ENCODE assay signal across 8 mouse cellular contexts in the genomic region with DNA sequence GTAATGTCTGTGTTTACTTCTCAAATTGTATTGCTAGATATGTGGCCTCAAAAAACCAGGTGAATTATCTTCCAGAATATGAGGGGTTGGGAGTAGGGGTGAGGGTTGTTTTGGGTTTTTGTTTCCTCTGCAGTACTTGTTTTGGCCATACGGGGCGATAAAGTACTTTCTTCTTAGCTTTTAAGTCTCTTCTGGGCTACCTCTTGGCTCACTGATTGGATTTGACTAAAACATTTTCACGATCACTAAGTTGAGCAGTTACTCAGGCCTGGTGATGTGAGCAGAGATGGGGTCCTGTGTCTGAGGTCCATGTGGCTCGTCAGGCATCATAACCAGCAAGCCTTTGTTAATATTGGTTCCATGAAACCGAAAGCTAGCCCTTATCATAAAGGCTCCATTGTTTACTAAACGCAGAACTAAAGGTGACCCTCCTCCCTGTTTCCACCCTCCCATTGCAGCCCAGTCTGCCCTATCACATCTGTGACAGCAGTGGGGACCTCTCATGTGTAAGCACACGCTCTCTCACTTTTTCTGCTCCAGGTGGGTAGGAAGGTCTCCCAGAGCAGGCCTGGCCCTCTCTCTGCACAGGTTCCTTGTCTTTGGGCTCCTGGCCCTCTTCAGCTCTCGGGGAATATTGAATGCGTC. TPM values are rescaled to one million over a fixed set of nuclear protein-coding genes. Genes with fewer than 3 reads are reported as not detected.
A peak's percentile ranks its signal among the peaks of the same experiment; 100 is the strongest.
DNase-seq lines count a peak whose midpoint lies in the region; ATAC-seq and TF ChIP-seq lines count a peak whose summit lies in the region.
"Had no signal": no experiment of that assay in that cellular context is flagged by ENCODE, and none has a peak within 500 bp of the region (broad histone marks: within the 10 kb centered on the region; RNA-seq: fewer than 3 reads in every experiment).

No protein-coding gene starts in this region.

- TF ChIP-seq CTCF in intestine, postnatal 0 days (IDR thresholded peaks at IDR 0.05; ENCODE audit: low read depth): peak; percentile 69

- no peaks in the 10 kb centered on the region for H3K9me3 ChIP-seq in midbrain, embryonic 14.5 days (ENCODE audit: control insufficient read depth, low read length)
- no peaks in the 10 kb centered on the region for H3K9me3 ChIP-seq in midbrain, embryonic 13.5 days
- no peaks in the 10 kb centered on the region for H3K9me3 ChIP-seq in intestine, postnatal 0 days (ENCODE audit: control insufficient read depth)
- H3K9me3 ChIP-seq: stomach, embryonic 15.5 days had no signal

- DNase-seq in midbrain, embryonic 14.5 days: peak; percentile 35
- DNase-seq in c-Kit-positive CD71-positive TER-119-negative erythroid progenitor cells, embryonic 14.5 days (ENCODE audit: low read depth): peak; percentile 49
- peak; percentile 61 for DNase-seq in retina, postnatal 1 day
- DNase-seq in right cerebral cortex, postnatal 36 days (ENCODE audit: low spot score in 2 of 2): no peak
- no peak for DNase-seq in gastrocnemius, postnatal 25 days

- no peak overlapping the region for H3K4me2 ChIP-seq in midbrain, embryonic 14.5 days (ENCODE audit: low read length)
- no peak overlapping the region for H3K4me2 ChIP-seq in midbrain, embryonic 13.5 days (replicated peaks)
- 0 out of 2 replicates have a peak overlapping the region, but pooled peaks have one; percentile 10 for H3K4me2 ChIP-seq in intestine, postnatal 0 days (replicated peaks; ENCODE audit: low read depth)
- H3K4me2 ChIP-seq: stomach, embryonic 15.5 days had no signal

- H3K4me3 ChIP-seq in midbrain, embryonic 14.5 days (replicated peaks; ENCODE audit: low read depth, low read length): no peak overlapping the region
- no peak overlapping the region for H3K4me3 ChIP-seq in midbrain, embryonic 13.5 days (replicated peaks)
- no peak overlapping the region for H3K4me3 ChIP-seq in intestine, postnatal 0 days (ENCODE audit: low read depth, low read length)
- H3K4me3 ChIP-seq: stomach, embryonic 15.5 days had no signal

- WGBS in midbrain, embryonic 14.5 days: 66% methylated on average over 9 of the region's 9 CpGs
- WGBS in midbrain, embryonic 13.5 days: 67% methylated on average over 9 of the region's 9 CpGs
- 51% methylated on average over 9 of the region's 9 CpGs for WGBS in intestine, postnatal 0 days

- no peaks in the 10 kb centered on the region for H3K27me3 ChIP-seq in midbrain, embryonic 14.5 days (ENCODE audit: control insufficient read depth, insufficient read depth, low read length)
- H3K27me3 ChIP-seq in midbrain, embryonic 13.5 days: no peaks in the 10 kb centered on the region
- no peaks in the 10 kb centered on the region for H3K27me3 ChIP-seq in intestine, postnatal 0 days (replicated peaks; ENCODE audit: control insufficient read depth, insufficient read depth, low read length)
- H3K27me3 ChIP-seq: stomach, embryonic 15.5 days had no signal

- H3K9ac ChIP-seq in midbrain, embryonic 14.5 days (replicated peaks; ENCODE audit: low read length): no peak overlapping the region
- H3K9ac ChIP-seq in midbrain, embryonic 13.5 days (replicated peaks): no peak overlapping the region
- H3K9ac ChIP-seq in intestine, postnatal 0 days (ENCODE audit: low read depth, low read length): no peak overlapping the region
- H3K9ac ChIP-seq: stomach, embryonic 15.5 days had no signal

- H3K4me1 ChIP-seq in midbrain, embryonic 14.5 days (ENCODE audit: control insufficient read depth, insufficient read depth, low read length): no peaks in the 10 kb centered on the region
- H3K4me1 ChIP-seq in midbrain, embryonic 13.5 days (replicated peaks): no peaks in the 10 kb centered on the region
- no peaks in the 10 kb centered on the region for H3K4me1 ChIP-seq in intestine, postnatal 0 days (replicated peaks; ENCODE audit: control insufficient read depth, insufficient read depth, low read length)

- no peak overlapping the region for H3K27ac ChIP-seq in midbrain, embryonic 14.5 days (replicated peaks; ENCODE audit: low read depth, low read length)
- H3K27ac ChIP-seq in midbrain, embryonic 13.5 days: no peak overlapping the region
- no peak overlapping the region; the same call in 1 of the 2 replicates for H3K27ac ChIP-seq in intestine, postnatal 0 days (ENCODE audit: low read depth, low read length)
- H3K27ac ChIP-seq: stomach, embryonic 15.5 days had no signal

- ATAC-seq in midbrain, embryonic 14.5 days (ENCODE audit: low FRiP score, low TSS enrichment): no peak
- ATAC-seq in midbrain, embryonic 13.5 days: no peak
- peak; percentile 28; the same call in 1 of the 2 replicates for ATAC-seq in intestine, postnatal 0 days

- H3K36me3 ChIP-seq in midbrain, embryonic 14.5 days (ENCODE audit: control insufficient read depth, insufficient read depth, low read length): peaks cover 17% of the 10 kb centered on the region
- H3K36me3 ChIP-seq in midbrain, embryonic 13.5 days: peaks cover 25% of the 10 kb centered on the region
- no peaks in the 10 kb centered on the region; the same call in 1 of the 2 replicates for H3K36me3 ChIP-seq in intestine, postnatal 0 days (ENCODE audit: control insufficient read depth, insufficient read depth)
- H3K36me3 ChIP-seq: stomach, embryonic 15.5 days had no signal

RNA-seq across cellular contexts. Expression of a gene that starts 47.5 kb away (rescaled TPM):
- polyA plus RNA-seq in midbrain, embryonic 14.5 days (2014; fragmentation: Nextera tagmentation; extraction: Ambion mirVana): 1.4 and 1.5 TPM in 2 replicates
- 1.5 and 2.0 TPM in 2 replicates for polyA plus RNA-seq in midbrain, embryonic 13.5 days (2015; fragmentation: Nextera tagmentation; extraction: Ambion mirVana)
- 0.26 and 0.41 TPM in 2 replicates for polyA plus RNA-seq in intestine, postnatal 0 days (2015; fragmentation: Nextera tagmentation; extraction: Ambion mirVana)
- under 1 TPM; 0.29 to 0.36 TPM for total RNA-seq in gastrocnemius, postnatal 25 days (2021)

RNA-seq across cellular contexts. Expression of a gene that starts 53.5 kb away (rescaled TPM):
- polyA plus RNA-seq in midbrain, embryonic 14.5 days (2014; fragmentation: Nextera tagmentation; extraction: Ambion mirVana): 0.33 TPM in 1 of 2 replicates, not detected in the other
- polyA plus RNA-seq in midbrain, embryonic 13.5 days (2015; fragmentation: Nextera tagmentation; extraction: Ambion mirVana): not detected in 2 replicates
- polyA plus RNA-seq in intestine, postnatal 0 days (2015; fragmentation: Nextera tagmentation; extraction: Ambion mirVana): 2.6 and 2.9 TPM in 2 replicates
- total RNA-seq in gastrocnemius, postnatal 25 days (2021): 100 to 1,000 TPM; 288 to 335 TPM

RNA-seq across cellular contexts. Expression of a gene that starts 58.4 kb away (rescaled TPM):
- 13.1 and 15.7 TPM in 2 replicates for polyA plus RNA-seq in midbrain, embryonic 14.5 days (2014; fragmentation: Nextera tagmentation; extraction: Ambion mirVana)
- 29.0 and 32.1 TPM in 2 replicates for polyA plus RNA-seq in midbrain, embryonic 13.5 days (2015; fragmentation: Nextera tagmentation; extraction: Ambion mirVana)
- 7.9 and 9.7 TPM in 2 replicates for polyA plus RNA-seq in intestine, postnatal 0 days (2015; fragmentation: Nextera tagmentation; extraction: Ambion mirVana)
- total RNA-seq in gastrocnemius, postnatal 25 days (2021): 10 to 100 TPM; 62.2 to 71.7 TPM

Comparison
In these comparisons a context has a peak if more than half of its experiments do, and no peak if none do; other contexts are left out.
1. DNase-seq: peak in midbrain, embryonic 14.5 days (single experiment), c-Kit-positive CD71-positive TER-119-negative erythroid progenitor cells, embryonic 14.5 days (single experiment) and retina, postnatal 1 day (single experiment); none in right cerebral cortex, postnatal 36 days (0 of 2) and gastrocnemius, postnatal 25 days (single experiment).